Mouse (Mus musculus): ENCODE results near the gene Nck1. TPM values are rescaled to one million over a fixed set of nuclear protein-coding genes. Genes with fewer than 3 reads are reported as not detected.

Gene Nck1
- polyA plus RNA-seq, 1 experiment from 2014 or later = 26.3 TPM

DNA sequence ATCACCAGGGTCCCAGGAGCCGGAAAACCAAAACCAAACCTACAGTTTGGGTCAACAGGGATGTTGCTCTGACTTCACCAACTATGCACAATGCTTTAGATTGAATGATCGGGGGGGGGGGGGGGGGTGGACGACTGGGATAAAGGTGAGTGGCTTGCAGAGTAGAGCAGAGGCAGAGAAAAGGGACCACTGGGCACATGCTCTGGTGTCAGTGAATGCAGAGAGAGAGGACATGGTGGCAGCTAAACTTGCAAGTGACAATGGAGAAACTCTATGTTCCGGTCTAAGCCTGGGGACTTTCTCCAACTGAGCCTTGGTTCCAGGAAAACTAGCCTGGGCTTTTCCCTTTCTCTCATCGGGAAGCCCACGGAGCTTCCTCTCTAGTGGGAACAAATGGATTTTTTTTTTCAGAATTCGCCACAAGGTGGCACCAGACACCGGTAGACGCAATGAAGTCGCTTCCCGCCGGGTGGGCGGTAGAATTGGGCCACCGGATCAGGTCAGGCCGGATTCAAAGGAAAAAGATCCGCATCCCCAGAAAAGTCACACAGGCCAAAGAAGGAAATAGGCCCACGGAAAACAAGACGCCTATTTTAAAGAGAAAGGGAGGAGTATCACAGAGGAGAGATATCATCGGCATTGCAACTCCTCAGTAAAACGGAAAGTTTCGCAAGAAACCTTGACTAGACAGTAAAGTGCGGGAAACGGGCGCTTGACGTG lies 91.8 kb downstream of the Nck1 start:
- 6% methylated on average over 24 of the region's 25 CpGs for WGBS (ENCODE audit: insufficient replicate concordance)
- Histone ChIP-seq H3K4me3 (ENCODE audit: low read depth, low read length) (peak overlapping the region; percentile 55), H3K27me3 (ENCODE audit: insufficient read depth, low read length) (no peaks in the 10 kb centered on the region), H3K27ac (ENCODE audit: low read depth) (no peak overlapping the region), H3K9ac (replicated peaks) (peak overlapping the region; percentile 49), H3K4me1 (ENCODE audit: insufficient read depth) (peaks cover 5% of the 10 kb centered on the region; the same call in 1 of the 2 replicates), H3K9me3 (ENCODE audit: low read length) (no peaks in the 10 kb centered on the region), H3K4me2 (ENCODE audit: low read depth, low read length) (peak overlapping the region; percentile 79), H3K36me3 (replicated peaks; ENCODE audit: insufficient read depth, low read length) (peaks cover 7% of the 10 kb centered on the region)
- peak; percentile 82 for TF ChIP-seq CTCF (IDR thresholded peaks at IDR 0.05; ENCODE audit: low read depth)
- no peak for TF ChIP-seq EP300 (IDR thresholded peaks at IDR 0.05; ENCODE audit: low read depth)
- DNase-seq (peak; percentile 70), ATAC-seq (peak; percentile 56)

DNA sequence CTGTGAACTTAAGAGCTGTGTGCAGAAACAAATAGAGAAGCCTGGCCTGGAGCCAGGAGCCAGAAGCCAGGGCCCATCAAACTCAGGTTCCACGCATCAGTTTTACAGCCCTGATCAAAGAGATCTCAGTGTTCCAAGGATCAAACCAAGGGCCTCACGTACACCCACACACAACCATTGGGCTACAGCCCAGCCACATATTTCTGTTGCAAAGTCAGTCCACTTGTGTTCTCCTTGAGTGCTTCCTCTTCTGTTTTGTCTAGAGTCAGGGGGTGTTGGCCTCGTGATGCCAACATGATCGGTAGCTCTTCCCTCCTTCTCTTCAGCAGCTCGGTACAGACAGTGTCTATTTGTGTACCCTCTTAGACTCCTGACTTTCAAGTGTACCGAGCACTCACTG lies 93.5 kb downstream of the Nck1 start:
- 47% methylated on average over 6 of the region's 6 CpGs for WGBS (ENCODE audit: insufficient replicate concordance)
- Histone ChIP-seq H3K27ac (ENCODE audit: low read depth) (no peak overlapping the region), H3K36me3 (replicated peaks; ENCODE audit: insufficient read depth, low read length) (no peaks in the 10 kb centered on the region), H3K9ac (replicated peaks) (no peak overlapping the region), H3K4me3 (ENCODE audit: low read depth, low read length) (no peak overlapping the region), H3K4me1 (ENCODE audit: insufficient read depth) (peaks cover 5% of the 10 kb centered on the region; the same call in 1 of the 2 replicates), H3K27me3 (ENCODE audit: insufficient read depth, low read length) (no peaks in the 10 kb centered on the region; the same call in 1 of the 2 replicates), H3K4me2 (ENCODE audit: low read depth, low read length) (no peak overlapping the region), H3K9me3 (ENCODE audit: low read length) (no peaks in the 10 kb centered on the region)
- DNase-seq = no peak
- no peak for ATAC-seq
- no peak for TF ChIP-seq EP300 (IDR thresholded peaks at IDR 0.05; ENCODE audit: low read depth)
- TF ChIP-seq CTCF (IDR thresholded peaks at IDR 0.05; ENCODE audit: low read depth) = no peak

- WGBS (ENCODE audit: insufficient replicate concordance) = under 1% methylated on average over 32 of the region's 32 CpGs
These were observed 99.8 kb downstream of the Nck1 start for GRCm38 (mm10) chr9:100446059-100446686.

More at GRCm38 (mm10) chr9:100446059-100446686, 99.8 kb downstream of the Nck1 start:
- TF ChIP-seq CTCF (IDR thresholded peaks at IDR 0.05; ENCODE audit: low read depth) (peak; percentile 82), EP300 (IDR thresholded peaks at IDR 0.05; ENCODE audit: low read depth) (no peak)
- Histone ChIP-seq H3K4me2 (ENCODE audit: low read depth, low read length) (peak overlapping the region; percentile 95), H3K9ac (replicated peaks) (peak overlapping the region; percentile 31; the same call in 1 of the 2 replicates), H3K9me3 (ENCODE audit: low read length) (no peaks in the 10 kb centered on the region), H3K36me3 (replicated peaks; ENCODE audit: insufficient read depth, low read length) (no peaks in the 10 kb centered on the region), H3K4me3 (ENCODE audit: low read depth, low read length) (peak overlapping the region; percentile 53), H3K27ac (ENCODE audit: low read depth) (no peak overlapping the region), H3K27me3 (ENCODE audit: insufficient read depth, low read length) (peaks cover 7% of the 10 kb centered on the region), H3K4me1 (ENCODE audit: insufficient read depth) (no peaks in the 10 kb centered on the region)
- DNase-seq (peak; percentile 77), ATAC-seq (peak; percentile 77)

Other genes starting within 250 kb of the Nck1 start
- gene Il20rb, start 59.3 kb downstream of the Nck1 start, polyA plus RNA-seq (2015; fragmentation: Nextera tagmentation; extraction: Ambion mirVana) = 0.48 and 0.88 TPM in 2 replicates
- 1.4 and 1.6 TPM in 2 replicates for gene Slc35g2, start 25.0 kb upstream of the Nck1 start, polyA plus RNA-seq (2015; fragmentation: Nextera tagmentation; extraction: Ambion mirVana)
- gene Stag1, start 51.7 kb upstream of the Nck1 start, polyA plus RNA-seq (2015; fragmentation: Nextera tagmentation; extraction: Ambion mirVana) = 17.3 and 20.4 TPM in 2 replicates